Mouse (Mus musculus): ENCODE measurements around the gene Hist1h2bk. TPM values are rescaled to one million over a fixed set of nuclear protein-coding genes. Genes with fewer than 3 reads are reported as not detected.

Hist1h2bk gene
- polyA plus RNA-seq, 1 experiment = 137 TPM

GRCm38 (mm10) chr13:22030493-22030892 lies 5.2 kb upstream of the Hist1h2bk start:
- no peaks in the 10 kb centered on the region; the same call in 1 of the 2 replicates for H3K4me1 ChIP-seq (ENCODE audit: control insufficient read depth, insufficient read depth, low read length)
- no peak for TF ChIP-seq CTCF (IDR thresholded peaks at IDR 0.05; ENCODE audit: control insufficient read depth, insufficient read depth, low read length)
- H3K27ac ChIP-seq (ENCODE audit: control insufficient read depth, insufficient read depth, low read depth, low read length, poor library complexity) = no peak overlapping the region
- 5% methylated on average over 4 of the region's 4 CpGs for WGBS
- H3K4me3 ChIP-seq (replicated peaks; ENCODE audit: control insufficient read depth, low read depth, low read length) = no peak overlapping the region

DNA sequence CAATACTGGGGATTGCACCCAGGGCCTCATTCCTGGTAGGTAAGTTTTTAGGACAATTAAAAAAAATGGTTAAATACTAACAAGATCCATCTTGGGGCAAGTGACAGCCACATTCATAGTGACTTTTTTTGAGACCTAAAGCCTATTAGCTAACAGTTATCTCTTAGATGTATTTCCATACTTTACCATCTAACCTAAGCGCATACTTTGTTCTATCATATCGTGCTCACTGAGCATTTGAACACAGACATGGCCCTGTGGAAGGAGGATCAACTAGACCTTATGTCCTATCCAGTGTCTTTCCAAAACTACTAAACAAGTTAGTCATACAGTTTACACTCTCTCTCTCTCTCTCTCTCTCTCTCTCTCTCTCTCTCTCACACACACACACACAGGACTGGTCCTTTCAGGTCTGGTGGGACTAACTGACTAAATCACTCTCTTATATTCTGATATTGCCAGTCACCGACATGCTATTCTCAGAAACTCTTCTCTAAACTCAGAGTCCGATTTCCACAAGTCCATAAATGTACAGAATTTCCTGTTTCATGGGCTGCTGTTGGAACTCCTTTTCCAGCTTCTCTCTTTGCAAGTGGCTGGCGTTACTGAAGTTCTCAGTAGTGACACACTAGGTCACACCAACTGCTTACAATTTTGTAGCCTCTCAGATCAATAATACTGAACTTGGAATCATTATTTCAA lies 1.8 kb upstream of the Hist1h2bk start:
- no peak for TF ChIP-seq CTCF (IDR thresholded peaks at IDR 0.05; ENCODE audit: control insufficient read depth, insufficient read depth, low read length)
- TF ChIP-seq POLR2A (IDR thresholded peaks at IDR 0.05; ENCODE audit: borderline replicate concordance, control insufficient read depth, low read depth, low read length) = no peak
- Histone ChIP-seq H3K4me1 (ENCODE audit: control insufficient read depth, insufficient read depth, low read length) (no peaks in the 10 kb centered on the region; the same call in 1 of the 2 replicates), H3K27ac (ENCODE audit: control insufficient read depth, insufficient read depth, low read depth, low read length, poor library complexity) (no peak overlapping the region), H3K4me3 (replicated peaks; ENCODE audit: control insufficient read depth, low read depth, low read length) (peak overlapping the region; percentile 22)
- whole genome bisulfite sequencing = 41% methylated on average over 5 of the region's 5 CpGs

- WGBS = under 1% methylated on average over 12 of the region's 14 CpGs
- peak overlapping the region; percentile 95 for H3K27ac ChIP-seq (ENCODE audit: control insufficient read depth, insufficient read depth, low read depth, low read length, poor library complexity)
- H3K4me1 ChIP-seq (ENCODE audit: control insufficient read depth, insufficient read depth, low read length) = no peaks in the 10 kb centered on the region; the same call in 1 of the 2 replicates
- peak overlapping the region; percentile 72 for H3K4me3 ChIP-seq (replicated peaks; ENCODE audit: control insufficient read depth, low read depth, low read length)
- TF ChIP-seq CTCF (IDR thresholded peaks at IDR 0.05; ENCODE audit: control insufficient read depth, insufficient read depth, low read length) = no peak
- no peak for TF ChIP-seq POLR2A (IDR thresholded peaks at IDR 0.05; ENCODE audit: borderline replicate concordance, control insufficient read depth, low read depth, low read length)
Observed at GRCm38 (mm10) chr13:22034443-22035266, 1.0 kb upstream of the Hist1h2bk start.

GRCm38 (mm10) chr13:22036149-22036956 lies 683 bp downstream of the Hist1h2bk start:
- TF ChIP-seq POLR2A (IDR thresholded peaks at IDR 0.05; ENCODE audit: borderline replicate concordance, control insufficient read depth, low read depth, low read length) (no peak), CTCF (IDR thresholded peaks at IDR 0.05; ENCODE audit: control insufficient read depth, insufficient read depth, low read length) (no peak)
- Histone ChIP-seq H3K4me1 (ENCODE audit: control insufficient read depth, insufficient read depth, low read length) (no peaks in the 10 kb centered on the region; the same call in 1 of the 2 replicates), H3K4me3 (replicated peaks; ENCODE audit: control insufficient read depth, low read depth, low read length) (peak overlapping the region; percentile 48), H3K27ac (ENCODE audit: control insufficient read depth, insufficient read depth, low read depth, low read length, poor library complexity) (peak overlapping the region; percentile 93)
- 2% methylated on average over 22 of the region's 23 CpGs for WGBS

GRCm38 (mm10) chr13:22036986-22037385 lies 1.3 kb downstream of the Hist1h2bk start:
- Histone ChIP-seq H3K4me1 (ENCODE audit: control insufficient read depth, insufficient read depth, low read length) (no peaks in the 10 kb centered on the region; the same call in 1 of the 2 replicates), H3K4me3 (replicated peaks; ENCODE audit: control insufficient read depth, low read depth, low read length) (peak overlapping the region; percentile 48), H3K27ac (ENCODE audit: control insufficient read depth, insufficient read depth, low read depth, low read length, poor library complexity) (peak overlapping the region; percentile 93; the same call in 1 of the 2 replicates)
- no peak for TF ChIP-seq POLR2A (IDR thresholded peaks at IDR 0.05; ENCODE audit: borderline replicate concordance, control insufficient read depth, low read depth, low read length)
- TF ChIP-seq CTCF (IDR thresholded peaks at IDR 0.05; ENCODE audit: control insufficient read depth, insufficient read depth, low read length) = no peak
- 56% methylated on average over 3 of the region's 3 CpGs for WGBS

GRCm38 (mm10) chr13:22037415-22037814 lies 1.7 kb downstream of the Hist1h2bk start:
- 66% methylated on average over 2 of the region's 2 CpGs for WGBS
- H3K27ac ChIP-seq (ENCODE audit: control insufficient read depth, insufficient read depth, low read depth, low read length, poor library complexity) = no peak overlapping the region
- no peak for TF ChIP-seq CTCF (IDR thresholded peaks at IDR 0.05; ENCODE audit: control insufficient read depth, insufficient read depth, low read length)
- no peak for TF ChIP-seq POLR2A (IDR thresholded peaks at IDR 0.05; ENCODE audit: borderline replicate concordance, control insufficient read depth, low read depth, low read length)
- no peaks in the 10 kb centered on the region; the same call in 1 of the 2 replicates for H3K4me1 ChIP-seq (ENCODE audit: control insufficient read depth, insufficient read depth, low read length)
- no peak overlapping the region for H3K4me3 ChIP-seq (replicated peaks; ENCODE audit: control insufficient read depth, low read depth, low read length)

- WGBS = 76% methylated on average over 5 of the region's 5 CpGs
- peak overlapping the region; percentile 25 for H3K4me3 ChIP-seq (replicated peaks; ENCODE audit: control insufficient read depth, low read depth, low read length)
- H3K27ac ChIP-seq (ENCODE audit: control insufficient read depth, insufficient read depth, low read depth, low read length, poor library complexity) = peak overlapping the region; percentile 74; the same call in 1 of the 2 replicates
Observed at GRCm38 (mm10) chr13:22039364-22039763, 3.7 kb downstream of the Hist1h2bk start.

More at GRCm38 (mm10) chr13:22039364-22039763, 3.7 kb downstream of the Hist1h2bk start:
- TF ChIP-seq POLR2A (IDR thresholded peaks at IDR 0.05; ENCODE audit: borderline replicate concordance, control insufficient read depth, low read depth, low read length) = no peak
- TF ChIP-seq CTCF (IDR thresholded peaks at IDR 0.05; ENCODE audit: control insufficient read depth, insufficient read depth, low read length) = no peak
- H3K4me1 ChIP-seq (ENCODE audit: control insufficient read depth, insufficient read depth, low read length) = no peaks in the 10 kb centered on the region

Measured in bone marrow, adult 2 months (tissue).